Mouse (Mus musculus): ENCODE measurements around the gene Rapgef1. TPM values are rescaled to one million over a fixed set of nuclear protein-coding genes. Genes with fewer than 3 reads are reported as not detected.

The Rapgef1 gene
- polyA plus RNA-seq, 1 experiment from 2014 or later: 15.1 TPM

DNA sequence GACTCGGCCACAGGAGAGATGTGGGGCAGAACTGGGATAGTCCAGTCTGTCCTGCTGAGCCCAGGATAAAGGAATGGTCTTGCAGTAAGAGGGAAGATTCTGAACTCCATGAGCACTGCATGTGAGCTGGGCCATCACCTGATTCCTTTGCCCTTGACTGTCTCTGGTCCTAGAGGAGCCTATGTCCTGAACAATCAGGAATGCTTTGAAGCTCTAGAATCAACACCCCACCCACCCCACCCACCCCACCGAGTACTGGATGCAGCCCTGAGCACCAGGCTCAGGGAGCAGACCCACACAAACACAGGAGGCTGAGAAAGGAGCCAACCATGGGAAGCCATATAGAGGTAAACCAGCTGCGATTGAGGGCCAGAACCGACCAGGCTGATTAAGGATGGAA is 129.0 kb downstream of the Rapgef1 start:
- DNase-seq (ENCODE audit: low spot score) (no peak), ATAC-seq (replicated peaks; ENCODE audit: low FRiP score, low TSS enrichment, low read depth) (no peak)
- Histone ChIP-seq H3K4me3 (ENCODE audit: low read depth, low read length) (no peak overlapping the region), H3K9me3 (ENCODE audit: control insufficient read depth, low read length) (no peaks in the 10 kb centered on the region), H3K27me3 (replicated peaks; ENCODE audit: control insufficient read depth, insufficient read depth, low read length) (peaks cover 58% of the 10 kb centered on the region), H3K27ac (ENCODE audit: low read depth) (no peak overlapping the region), H3K4me2 (ENCODE audit: low read length) (no peak overlapping the region), H3K9ac (ENCODE audit: low read length) (no peak overlapping the region), H3K36me3 (ENCODE audit: control insufficient read depth, insufficient read depth, low read length) (no peaks in the 10 kb centered on the region), H3K4me1 (replicated peaks; ENCODE audit: control insufficient read depth, insufficient read depth, low read length) (0 out of 2 replicates have a peak, but pooled peaks cover 2% of the 10 kb centered on the region)
- 85% methylated on average over 4 of the region's 4 CpGs for WGBS

DNA sequence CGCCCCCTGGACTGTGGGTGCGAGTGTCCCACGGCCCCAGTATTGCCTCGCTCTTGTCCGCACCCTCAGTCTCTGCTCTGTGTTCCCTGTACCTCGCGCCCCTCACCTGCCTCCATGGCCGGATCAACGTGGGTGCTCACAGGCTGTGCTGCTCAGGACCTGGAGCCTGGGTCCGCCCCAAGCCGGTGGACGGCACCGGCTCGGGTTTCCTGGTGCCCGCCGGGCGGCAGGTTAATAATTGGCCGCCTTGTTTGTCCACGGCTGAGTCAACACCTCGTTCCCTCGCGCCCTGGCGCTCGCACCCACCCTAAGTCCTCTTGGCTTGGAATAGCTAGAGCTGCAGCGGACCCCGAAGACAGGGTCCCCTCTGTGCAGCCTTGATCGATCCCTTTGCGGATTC is 132.0 kb downstream of the Rapgef1 start, which contains the start of gene Gm13420:
TSS of gene Gm13420 (minus strand) at position 189 of the 400 bp plus-strand sequence.
- 0 out of 2 replicates have a peak, but pooled peaks cover 2% of the 10 kb centered on the region for H3K4me1 ChIP-seq (replicated peaks; ENCODE audit: control insufficient read depth, insufficient read depth, low read length)
- H3K4me3 ChIP-seq (ENCODE audit: low read depth, low read length): peak within 1 kb of the TSS; percentile 15
- H3K36me3 ChIP-seq (ENCODE audit: control insufficient read depth, insufficient read depth, low read length): no peaks in the 10 kb centered on the region
- H3K9me3 ChIP-seq (ENCODE audit: control insufficient read depth, low read length): no peaks in the 10 kb centered on the region
- WGBS: 6% methylated on average over 28 of the region's 28 CpGs
- peak within 1 kb of the TSS; percentile 52; the same call in 1 of the 2 replicates for H3K27ac ChIP-seq (ENCODE audit: low read depth)
- peak; percentile 69 for ATAC-seq (replicated peaks; ENCODE audit: low FRiP score, low TSS enrichment, low read depth)
- peak within 1 kb of the TSS; percentile 42 for H3K4me2 ChIP-seq (ENCODE audit: low read length)
- H3K27me3 ChIP-seq (replicated peaks; ENCODE audit: control insufficient read depth, insufficient read depth, low read length): peaks cover 48% of the 10 kb centered on the region
- peak within 1 kb of the TSS; percentile 25; the same call in 1 of the 2 replicates for H3K9ac ChIP-seq (ENCODE audit: low read length)
- DNase-seq (ENCODE audit: low spot score): no peak

- H3K9ac ChIP-seq (ENCODE audit: low read length): no peak overlapping the region
- no peaks in the 10 kb centered on the region for H3K9me3 ChIP-seq (ENCODE audit: control insufficient read depth, low read length)
- H3K4me1 ChIP-seq (replicated peaks; ENCODE audit: control insufficient read depth, insufficient read depth, low read length): no peaks in the 10 kb centered on the region
- H3K4me3 ChIP-seq (ENCODE audit: low read depth, low read length): no peak overlapping the region
- no peak overlapping the region for H3K27ac ChIP-seq (ENCODE audit: low read depth)
- 88% methylated on average over 5 of the region's 5 CpGs for WGBS
- H3K4me2 ChIP-seq (ENCODE audit: low read length): no peak overlapping the region
- DNase-seq (ENCODE audit: low spot score) (no peak), ATAC-seq (replicated peaks; ENCODE audit: low FRiP score, low TSS enrichment, low read depth) (no peak)
- H3K27me3 ChIP-seq (replicated peaks; ENCODE audit: control insufficient read depth, insufficient read depth, low read length): peaks cover 44% of the 10 kb centered on the region
- H3K36me3 ChIP-seq (ENCODE audit: control insufficient read depth, insufficient read depth, low read length): no peaks in the 10 kb centered on the region
Observed at GRCm38 (mm10) chr2:29752397-29752796, 132.9 kb downstream of the Rapgef1 start.

DNA sequence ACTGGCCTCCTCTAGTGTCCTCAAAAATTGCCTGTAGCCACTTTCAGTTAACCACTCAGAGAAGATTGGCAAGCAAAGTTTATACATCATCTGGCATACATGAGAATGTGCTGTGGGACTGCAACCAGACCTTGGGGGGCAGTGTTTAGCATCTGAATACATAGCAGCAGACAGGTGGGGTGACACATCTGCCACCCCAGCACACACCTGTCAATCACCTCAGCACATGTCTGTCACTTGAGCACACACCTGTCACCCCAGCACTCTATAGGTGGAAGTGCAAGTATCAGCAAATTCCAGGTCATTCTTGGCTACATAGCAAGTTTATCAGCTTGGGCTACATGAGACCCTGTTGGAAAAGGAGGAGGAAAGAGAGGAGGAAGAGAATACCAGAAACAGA is 136.2 kb downstream of the Rapgef1 start:
- peaks cover 20% of the 10 kb centered on the region for H3K27me3 ChIP-seq (replicated peaks; ENCODE audit: control insufficient read depth, insufficient read depth, low read length)
- H3K4me1 ChIP-seq (replicated peaks; ENCODE audit: control insufficient read depth, insufficient read depth, low read length): no peaks in the 10 kb centered on the region
- H3K27ac ChIP-seq (ENCODE audit: low read depth): no peak overlapping the region
- H3K9me3 ChIP-seq (ENCODE audit: control insufficient read depth, low read length): no peaks in the 10 kb centered on the region
- ATAC-seq (replicated peaks; ENCODE audit: low FRiP score, low TSS enrichment, low read depth) (no peak), DNase-seq (ENCODE audit: low spot score) (no peak)
- no peak overlapping the region for H3K4me3 ChIP-seq (ENCODE audit: low read depth, low read length)
- no peaks in the 10 kb centered on the region for H3K36me3 ChIP-seq (ENCODE audit: control insufficient read depth, insufficient read depth, low read length)
- H3K9ac ChIP-seq (ENCODE audit: low read length): no peak overlapping the region
- H3K4me2 ChIP-seq (ENCODE audit: low read length): no peak overlapping the region

DNA sequence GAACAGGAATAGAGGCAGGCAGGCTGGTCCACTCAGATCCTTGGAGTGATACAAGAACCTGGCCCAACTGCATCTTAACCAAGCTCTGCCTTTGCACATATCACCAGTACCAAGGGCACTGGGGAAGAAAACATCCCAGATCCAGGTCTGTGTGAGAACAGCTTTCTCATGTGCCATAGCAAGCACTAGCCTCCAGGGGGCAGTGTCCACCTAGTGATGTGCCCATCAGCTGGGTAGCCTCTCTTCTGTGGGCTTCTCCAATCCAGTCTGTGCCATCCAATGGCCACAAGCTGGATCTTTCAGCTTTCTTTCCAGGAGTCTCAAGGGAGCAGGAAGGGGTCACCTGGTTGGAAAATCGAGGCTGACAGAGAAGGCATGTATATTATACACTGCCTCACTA is 145.3 kb downstream of the Rapgef1 start:
- no peak overlapping the region for H3K4me3 ChIP-seq (ENCODE audit: low read depth, low read length)

GRCm38 (mm10) chr2:29767976-29768709 is 148.6 kb downstream of the Rapgef1 start:
- no peak overlapping the region for H3K4me3 ChIP-seq (ENCODE audit: low read depth, low read length)
- H3K27ac ChIP-seq (ENCODE audit: low read depth): peak overlapping the region; percentile 62
- 59% methylated on average over 11 of the region's 11 CpGs for whole genome bisulfite sequencing
- no peak overlapping the region for H3K4me2 ChIP-seq (ENCODE audit: low read length)
- H3K9me3 ChIP-seq (ENCODE audit: control insufficient read depth, low read length): no peaks in the 10 kb centered on the region
- H3K27me3 ChIP-seq (replicated peaks; ENCODE audit: control insufficient read depth, insufficient read depth, low read length): no peaks in the 10 kb centered on the region
- H3K9ac ChIP-seq (ENCODE audit: low read length): no peak overlapping the region
- 0 out of 2 replicates have a peak, but pooled peaks cover 3% of the 10 kb centered on the region for H3K4me1 ChIP-seq (replicated peaks; ENCODE audit: control insufficient read depth, insufficient read depth, low read length)
- no peaks in the 10 kb centered on the region for H3K36me3 ChIP-seq (ENCODE audit: control insufficient read depth, insufficient read depth, low read length)
- ATAC-seq (replicated peaks; ENCODE audit: low FRiP score, low TSS enrichment, low read depth) (peak; percentile 51; the same call in 1 of the 2 replicates), DNase-seq (ENCODE audit: low spot score) (no peak)

More for the DNA sequence above, 145.3 kb downstream of the Rapgef1 start:
- H3K27me3 ChIP-seq (replicated peaks; ENCODE audit: control insufficient read depth, insufficient read depth, low read length): no peaks in the 10 kb centered on the region
- no peak overlapping the region for H3K4me2 ChIP-seq (ENCODE audit: low read length)
- DNase-seq (ENCODE audit: low spot score) (peak; percentile 85), ATAC-seq (replicated peaks; ENCODE audit: low FRiP score, low TSS enrichment, low read depth) (no peak; the same call in 1 of the 2 replicates)
- WGBS: 0% methylated on average over 1 of the region's 1 CpGs
- no peaks in the 10 kb centered on the region for H3K36me3 ChIP-seq (ENCODE audit: control insufficient read depth, insufficient read depth, low read length)
- H3K9me3 ChIP-seq (ENCODE audit: control insufficient read depth, low read length): no peaks in the 10 kb centered on the region
- H3K27ac ChIP-seq (ENCODE audit: low read depth): no peak overlapping the region
- no peak overlapping the region for H3K9ac ChIP-seq (ENCODE audit: low read length)
- H3K4me1 ChIP-seq (replicated peaks; ENCODE audit: control insufficient read depth, insufficient read depth, low read length): no peaks in the 10 kb centered on the region

DNA sequence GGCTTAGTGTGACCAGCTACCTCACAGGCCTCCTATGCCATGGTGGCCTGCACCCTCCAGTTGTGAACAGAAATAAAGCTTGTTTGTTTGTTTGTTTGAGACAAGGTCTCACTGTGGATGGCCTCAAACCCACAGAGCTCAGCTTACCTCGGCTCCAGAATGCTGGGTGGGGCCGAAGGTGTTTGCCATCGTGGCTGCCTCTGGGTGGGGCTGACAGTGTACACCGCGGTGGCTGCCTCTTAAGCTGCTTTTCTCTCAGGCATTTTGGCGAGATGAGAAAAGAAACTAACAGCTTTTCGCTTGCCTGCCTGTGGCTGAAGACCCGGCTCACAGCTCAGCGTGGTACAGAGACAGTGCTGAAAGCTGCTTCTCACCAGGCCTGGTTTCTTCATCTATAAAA is 149.4 kb downstream of the Rapgef1 start:
- no peaks in the 10 kb centered on the region for H3K9me3 ChIP-seq (ENCODE audit: control insufficient read depth, low read length)
- no peak overlapping the region for H3K4me3 ChIP-seq (ENCODE audit: low read depth, low read length)
- H3K9ac ChIP-seq (ENCODE audit: low read length): no peak overlapping the region
- no peaks in the 10 kb centered on the region for H3K27me3 ChIP-seq (replicated peaks; ENCODE audit: control insufficient read depth, insufficient read depth, low read length)
- H3K4me2 ChIP-seq (ENCODE audit: low read length): no peak overlapping the region
- ATAC-seq (replicated peaks; ENCODE audit: low FRiP score, low TSS enrichment, low read depth) (no peak), DNase-seq (ENCODE audit: low spot score) (no peak)
- peak overlapping the region; percentile 47; the same call in 1 of the 2 replicates for H3K27ac ChIP-seq (ENCODE audit: low read depth)
- 55% methylated on average over 9 of the region's 9 CpGs for WGBS
- no peaks in the 10 kb centered on the region for H3K36me3 ChIP-seq (ENCODE audit: control insufficient read depth, insufficient read depth, low read length)
- 0 out of 2 replicates have a peak, but pooled peaks cover 3% of the 10 kb centered on the region for H3K4me1 ChIP-seq (replicated peaks; ENCODE audit: control insufficient read depth, insufficient read depth, low read length)

DNA sequence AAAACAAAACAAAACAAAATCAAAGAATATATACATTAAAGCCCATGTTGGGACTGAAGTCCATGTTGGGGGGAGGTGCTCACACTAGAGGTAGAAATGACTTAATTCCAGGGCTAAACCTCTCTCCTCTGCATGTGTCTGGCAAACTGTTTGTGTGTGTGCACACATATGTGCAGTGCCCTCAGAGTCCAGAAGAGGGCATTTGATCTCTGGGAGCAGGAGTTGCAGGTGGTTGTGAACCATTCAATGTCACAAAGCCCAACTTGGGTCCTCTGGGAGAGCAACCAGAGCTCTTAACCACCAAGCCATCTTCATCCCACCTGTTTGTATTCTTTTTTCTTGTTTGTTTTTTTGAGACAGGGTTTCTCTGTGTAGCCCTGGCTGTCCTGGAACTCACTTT is 150.6 kb downstream of the Rapgef1 start:
- Histone ChIP-seq H3K9me3 (ENCODE audit: control insufficient read depth, low read length) (no peaks in the 10 kb centered on the region), H3K27me3 (replicated peaks; ENCODE audit: control insufficient read depth, insufficient read depth, low read length) (no peaks in the 10 kb centered on the region), H3K4me1 (replicated peaks; ENCODE audit: control insufficient read depth, insufficient read depth, low read length) (0 out of 2 replicates have a peak, but pooled peaks cover 3% of the 10 kb centered on the region), H3K4me2 (ENCODE audit: low read length) (no peak overlapping the region), H3K27ac (ENCODE audit: low read depth) (no peak overlapping the region), H3K9ac (ENCODE audit: low read length) (no peak overlapping the region), H3K36me3 (ENCODE audit: control insufficient read depth, insufficient read depth, low read length) (no peaks in the 10 kb centered on the region), H3K4me3 (ENCODE audit: low read depth, low read length) (no peak overlapping the region)
- DNase-seq (ENCODE audit: low spot score) (no peak), ATAC-seq (replicated peaks; ENCODE audit: low FRiP score, low TSS enrichment, low read depth) (no peak)

Data from intestine, embryonic 14.5 days (tissue).